In genomic region chr16:24737362-24738057, GRCm38 (mm10) we compare ENCODE assay signal across 17 mouse cellular contexts.
DNase-seq lines count a peak whose midpoint lies in the region; ATAC-seq and TF ChIP-seq lines count a peak whose summit lies in the region.
"Had no signal": no experiment of that assay in that cellular context is flagged by ENCODE, and none has a peak within 500 bp of the region (broad histone marks: within the 10 kb centered on the region; RNA-seq: fewer than 3 reads in every experiment).

No protein-coding gene starts in this region.

- TF ChIP-seq POLR2A in spleen, adult 2 months (IDR thresholded peaks at IDR 0.05; ENCODE audit: low read depth, low read length): no peak

- no peaks in the 10 kb centered on the region for H3K9me3 ChIP-seq in heart, embryonic 12.5 days (replicated peaks)
- H3K9me3 ChIP-seq: embryonic facial prominence, embryonic 12.5 days; hindbrain, embryonic 10.5 days; midbrain, embryonic 10.5 days had no signal

- 47% methylated on average over 10 of the region's 10 CpGs for WGBS in heart, embryonic 12.5 days
- 17% methylated on average over 10 of the region's 10 CpGs for WGBS in spleen, adult 2 months

- no peaks in the 10 kb centered on the region for H3K36me3 ChIP-seq in heart, embryonic 12.5 days
- peaks cover 2% of the 10 kb centered on the region; the same call in 1 of the 2 replicates for H3K36me3 ChIP-seq in spleen, adult 2 months (ENCODE audit: control insufficient read depth, insufficient read depth, low read length)
- H3K36me3 ChIP-seq in splenic B cell, adult 2 months (ENCODE audit: control insufficient read depth, insufficient read depth, low read length, poor library complexity, severe bottlenecking): 0 out of 2 replicates have a peak, but pooled peaks cover 2% of the 10 kb centered on the region
- H3K36me3 ChIP-seq: embryonic facial prominence, embryonic 12.5 days; hindbrain, embryonic 10.5 days; midbrain, embryonic 10.5 days had no signal

- no peak overlapping the region for H3K27ac ChIP-seq in heart, embryonic 12.5 days (ENCODE audit: poor library complexity, severe bottlenecking)
- no peak overlapping the region; the same call in 1 of the 2 replicates for H3K27ac ChIP-seq in spleen, adult 2 months (ENCODE audit: insufficient read depth, low read length)
- H3K27ac ChIP-seq: embryonic facial prominence, embryonic 12.5 days; hindbrain, embryonic 10.5 days; midbrain, embryonic 10.5 days had no signal

- ATAC-seq in heart, embryonic 12.5 days (ENCODE audit: insufficient number of reproducible peaks, low FRiP score): no peak
- ATAC-seq: forebrain, postnatal 0 days; lung, postnatal 0 days had no signal

- DNase-seq in heart, postnatal 14 days: no peak
- peak; percentile 3 to 41 for DNase-seq in spleen, adult 2 months (ENCODE audit: low read depth in 1 of 2, low spot score in 2 of 2)
- DNase-seq in spleen, adult 12 weeks (ENCODE audit: low spot score): no peak
- peak; percentile 62 for DNase-seq in brain, adult 2 months (ENCODE audit: low read depth, low spot score)
- peak; percentile 56 for DNase-seq in splenic B cell, adult 2 months (ENCODE audit: low read depth, low spot score)
- DNase-seq in right cerebral cortex, postnatal 36 days (ENCODE audit: low spot score in 2 of 2): no peak
- DNase-seq in left cerebral cortex, adult 9 months (ENCODE audit: low spot score in 2 of 2): no peak
- DNase-seq: cerebellum, adult 8-10 months; forebrain, postnatal 0 days; kidney, adult 11 months had no signal

- intact Hi-C loops in heart, postnatal 14 days (cut with DNase I): loop anchor here (10.0 kb wide), 1 partner anchor 753 kb away; the partner anchor contains the start of genes Bcl6 and Gm37419

- peaks cover 47% of the 10 kb centered on the region for H3K4me1 ChIP-seq in heart, embryonic 12.5 days (replicated peaks)
- peaks cover 7% of the 10 kb centered on the region; the same call in 1 of the 2 replicates for H3K4me1 ChIP-seq in spleen, adult 2 months (ENCODE audit: control insufficient read depth, insufficient read depth, insufficient read length)

- no peak overlapping the region for H3K4me3 ChIP-seq in heart, embryonic 12.5 days
- H3K4me3 ChIP-seq in spleen, adult 2 months (ENCODE audit: extremely low read depth, insufficient read depth, insufficient read length): no peak overlapping the region
- H3K4me3 ChIP-seq: embryonic facial prominence, embryonic 12.5 days; hindbrain, embryonic 10.5 days; layer of hippocampus, adult 2 months; midbrain, embryonic 10.5 days had no signal

- TF ChIP-seq CTCF in spleen, adult 2 months (IDR thresholded peaks at IDR 0.05; ENCODE audit: extremely low read depth, insufficient read depth, insufficient read length, insufficient replicate concordance): no peak

- H3K27me3 ChIP-seq in heart, embryonic 12.5 days (replicated peaks): no peaks in the 10 kb centered on the region
- H3K27me3 ChIP-seq in spleen, adult 2 months (ENCODE audit: control insufficient read depth, insufficient read depth, low read length): no peaks in the 10 kb centered on the region
- H3K27me3 ChIP-seq in splenic B cell, adult 2 months (ENCODE audit: control insufficient read depth, insufficient read depth, low read length, poor library complexity, severe bottlenecking): no peaks in the 10 kb centered on the region
- H3K27me3 ChIP-seq: embryonic facial prominence, embryonic 12.5 days had no signal

- H3K4me2 ChIP-seq in heart, embryonic 12.5 days: peak overlapping the region; percentile 33; the same call in 1 of the 2 replicates
- H3K4me2 ChIP-seq: embryonic facial prominence, embryonic 12.5 days; liver, embryonic 11.5 days had no signal

- H3K9ac ChIP-seq in heart, embryonic 12.5 days: no peak overlapping the region
- H3K9ac ChIP-seq: embryonic facial prominence, embryonic 12.5 days; forebrain, postnatal 0 days had no signal

Comparison
In these comparisons a context has a peak if more than half of its experiments do, and no peak if none do; other contexts are left out.
1. DNase-seq: peak in spleen, adult 2 months (2 of 2), brain, adult 2 months (single experiment) and splenic B cell, adult 2 months (single experiment); none in heart, postnatal 14 days (0 of 2), spleen, adult 12 weeks (single experiment), right cerebral cortex, postnatal 36 days (0 of 2) and left cerebral cortex, adult 9 months (0 of 2).